Mouse (Mus musculus): ENCODE measurements at regions not wholly inside any gene's neighbourhood (a gene's known extent, or its start where the extent isn't known, plus 50 kb on each side); places are given as distances from the start of the nearest gene placed in this dataset.

- no peak for DNase-seq (ENCODE audit: low spot score in 2 of 2)
These were observed 676.5 kb downstream of the Pcdh7 start for GRCm38 (mm10) chr5:58394277-58394676.

DNA sequence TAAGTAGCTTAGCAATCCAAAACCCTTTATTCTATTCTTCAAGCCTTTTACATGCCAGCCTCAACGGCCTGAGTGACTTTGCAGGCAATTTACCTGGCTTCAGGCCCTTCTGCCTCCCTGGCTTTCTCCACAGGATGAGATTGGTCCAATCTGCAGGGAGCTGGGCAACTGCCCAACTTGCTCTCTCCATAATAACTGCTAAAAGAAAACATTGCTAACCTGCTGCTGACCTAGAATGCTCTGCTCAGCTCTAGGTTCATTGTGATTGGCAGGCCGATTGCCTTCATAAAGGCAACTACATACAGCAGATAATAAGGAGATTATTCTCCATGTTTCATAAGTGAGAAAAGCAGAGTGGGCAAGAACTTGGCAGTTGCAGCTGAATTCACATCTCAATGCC, 710.5 kb downstream of the Pcdh7 start:
- peak in 1 of 2 experiments; percentile 1 for DNase-seq (ENCODE audit: low spot score in 2 of 2)

GRCm38 (mm10) chr5:58436432-58436831, 718.7 kb downstream of the Pcdh7 start:
- no peak for DNase-seq (ENCODE audit: low spot score in 2 of 2)

Measured in heart, adult 9 months (tissue).